Mouse (Mus musculus) adrenal gland, postnatal 25 days (tissue): Measurements from ENCODE around the gene Itgb8. TPM values are rescaled to one million over a fixed set of nuclear protein-coding genes. Genes with fewer than 3 reads are reported as not detected.

Source experiments
- DNase-seq: peaks from one replicate; pipeline ENCODE4 v3.0.0; 2021; ENCODE audit warnings: mixed read lengths
- long read RNA-seq: library from polyadenylated mRNA; stranded (forward); transcript quantifications from one replicate; pipeline ENCODE4 v2.0.0, GENCODE M21; 2021
- total RNA-seq: library from RNA; stranded (reverse); gene quantifications from 2 replicates; pipeline ENCODE4 v1.2.3, GENCODE M21; 2021

Itgb8 gene
- 2.0 and 2.2 TPM in 2 replicates for total RNA-seq
- long read RNA-seq, result 0 reads

DNA sequence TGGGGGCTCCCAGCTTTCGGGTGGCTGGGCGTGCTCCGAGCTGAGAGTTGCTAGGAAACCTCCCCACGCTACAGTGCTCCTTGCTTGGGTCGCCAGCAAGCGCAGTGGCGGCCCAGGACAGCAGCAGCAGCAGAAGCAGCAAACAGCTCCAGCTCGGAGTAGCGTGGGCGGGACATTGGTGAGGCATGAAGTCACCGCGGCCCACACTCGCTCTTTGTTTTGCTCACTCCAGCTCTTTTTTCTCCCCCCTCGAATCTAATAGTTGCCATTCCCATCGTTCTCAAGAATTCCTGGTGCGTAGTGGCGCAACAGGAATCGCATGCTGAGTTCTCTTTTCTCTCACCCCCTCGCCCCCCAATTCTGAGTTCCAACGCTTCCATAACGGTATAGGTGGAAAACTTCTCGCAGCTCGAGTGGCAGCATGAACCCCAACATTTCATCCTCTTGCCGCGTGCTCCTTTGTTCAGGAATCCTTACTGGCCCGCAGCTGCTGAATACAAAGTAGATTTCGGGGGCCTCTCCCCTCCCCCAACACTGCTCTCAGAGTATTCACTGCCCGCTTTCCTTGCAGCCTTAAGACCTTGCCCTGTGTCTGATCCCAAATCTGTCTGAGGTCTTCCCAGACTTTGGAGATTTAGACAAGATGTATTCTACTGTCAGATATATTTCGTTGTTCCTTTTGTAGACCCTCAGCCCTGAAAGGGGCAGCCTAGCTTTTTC is at the start of gene Itgb8:
Gene Itgb8 (minus strand): TSS at position 107 of the 720 bp plus-strand sequence.
- DNase-seq, result peak; percentile 77

- no peak for DNase-seq
These were observed 37.7 kb upstream of the Itgb8 start for GRCm38 (mm10) chr12:119276282-119276681.

DNA sequence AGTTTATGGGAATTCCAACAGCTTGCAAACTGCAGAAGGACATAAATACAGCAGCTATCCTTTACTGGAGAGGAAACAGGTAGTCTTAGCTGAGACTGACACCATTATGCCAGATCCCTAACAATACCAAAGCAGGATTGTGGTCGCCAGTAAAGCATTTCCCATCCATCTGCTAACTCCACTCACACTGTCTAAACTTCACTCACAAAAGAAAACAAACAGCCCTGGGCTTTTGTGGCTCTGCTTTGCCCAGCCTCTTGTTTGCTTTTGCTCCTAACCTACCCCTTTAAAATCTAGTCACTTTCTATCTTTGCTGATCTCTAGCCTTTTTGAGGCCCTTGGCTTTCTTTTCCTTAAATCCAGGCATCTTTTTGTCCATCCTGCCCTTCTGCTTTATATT is 35.0 kb upstream of the Itgb8 start:
- DNase-seq, result no peak

- DNase-seq, result no peak
These were observed 33.4 kb upstream of the Itgb8 start for GRCm38 (mm10) chr12:119271964-119272363.

GRCm38 (mm10) chr12:119270036-119270435 is 31.4 kb upstream of the Itgb8 start:
- no peak for DNase-seq

GRCm38 (mm10) chr12:119268723-119269122 is 30.1 kb upstream of the Itgb8 start:
- DNase-seq, result no peak

DNA sequence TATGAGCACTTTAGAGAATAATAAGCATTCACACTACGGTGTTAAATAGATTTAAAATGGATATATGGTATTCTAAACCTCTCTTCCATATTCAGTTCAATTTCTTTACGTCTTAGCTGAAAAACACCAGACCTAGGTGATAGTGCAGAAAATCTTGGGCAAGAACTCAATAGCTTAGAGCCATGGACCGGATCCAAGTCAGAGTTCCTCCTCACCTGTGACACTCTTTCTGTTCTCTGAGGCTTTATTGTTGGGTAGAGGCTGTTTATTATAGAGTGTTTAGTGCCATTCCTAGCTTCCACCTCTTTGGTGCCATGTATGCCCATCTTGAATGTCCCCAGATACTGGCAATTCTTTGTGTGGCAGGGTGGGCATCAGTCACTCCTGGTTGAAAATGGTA is 25.9 kb upstream of the Itgb8 start:
- no peak for DNase-seq

DNA sequence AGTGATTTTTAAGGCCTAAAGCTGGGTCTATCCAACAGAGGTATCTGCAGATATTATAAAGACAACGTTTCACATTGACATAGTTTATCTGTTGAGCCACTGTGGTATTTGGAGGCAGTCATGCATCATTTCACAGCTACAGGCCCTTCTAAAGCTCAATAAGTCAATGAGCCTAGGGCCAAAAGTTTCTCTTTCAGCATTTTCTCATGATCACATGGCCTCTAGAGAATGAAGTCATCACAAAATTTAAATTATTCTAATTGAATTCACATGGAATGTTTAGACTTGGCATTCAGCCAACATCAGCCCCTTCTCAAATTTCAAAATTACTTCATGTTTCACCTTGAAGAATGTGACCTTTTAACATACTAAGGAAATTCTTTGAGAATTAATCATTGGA is 10.0 kb upstream of the Itgb8 start:
- no peak for DNase-seq

- no peak for DNase-seq
These were observed 2.5 kb upstream of the Itgb8 start for GRCm38 (mm10) chr12:119241071-119241470.

DNA sequence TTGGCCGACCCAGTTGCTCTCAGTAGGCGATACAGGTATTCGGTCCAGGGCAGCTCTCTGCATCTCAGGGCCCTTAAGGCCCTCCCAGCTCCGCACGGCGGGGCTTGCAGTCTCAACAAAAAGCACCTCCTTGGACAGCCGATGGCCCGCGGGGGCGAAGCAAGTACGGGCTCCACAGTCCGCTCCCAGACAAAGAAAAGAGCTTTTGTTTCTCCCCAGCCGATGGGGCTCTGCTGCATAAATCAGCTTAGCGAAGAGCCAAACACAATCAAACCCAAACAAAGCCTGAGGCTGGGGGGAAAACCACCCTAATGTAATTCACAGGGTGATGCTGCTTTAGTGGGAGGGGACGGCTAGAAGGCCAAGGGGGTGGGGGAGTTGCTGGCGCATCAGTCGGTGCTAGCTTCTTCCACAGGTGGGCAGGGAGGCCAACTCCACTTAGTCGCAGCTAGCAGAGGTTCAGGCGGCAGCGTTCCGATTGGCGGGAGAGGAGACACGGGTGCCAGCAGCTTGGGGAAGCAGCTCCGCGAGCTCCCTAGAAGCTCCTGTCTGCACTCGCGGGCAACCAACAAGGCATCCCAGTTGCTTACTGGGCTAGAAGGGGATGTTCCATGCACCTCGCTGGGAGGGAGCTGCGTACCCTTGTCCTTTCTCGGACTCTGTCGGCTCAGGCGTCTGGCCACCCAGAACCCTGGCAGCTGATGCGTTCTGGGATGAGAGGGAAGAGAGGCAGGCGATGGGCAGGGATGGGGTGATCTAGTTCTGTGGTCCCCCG is 494 bp downstream of the Itgb8 start:
- DNase-seq, result peak; percentile 59

DNA sequence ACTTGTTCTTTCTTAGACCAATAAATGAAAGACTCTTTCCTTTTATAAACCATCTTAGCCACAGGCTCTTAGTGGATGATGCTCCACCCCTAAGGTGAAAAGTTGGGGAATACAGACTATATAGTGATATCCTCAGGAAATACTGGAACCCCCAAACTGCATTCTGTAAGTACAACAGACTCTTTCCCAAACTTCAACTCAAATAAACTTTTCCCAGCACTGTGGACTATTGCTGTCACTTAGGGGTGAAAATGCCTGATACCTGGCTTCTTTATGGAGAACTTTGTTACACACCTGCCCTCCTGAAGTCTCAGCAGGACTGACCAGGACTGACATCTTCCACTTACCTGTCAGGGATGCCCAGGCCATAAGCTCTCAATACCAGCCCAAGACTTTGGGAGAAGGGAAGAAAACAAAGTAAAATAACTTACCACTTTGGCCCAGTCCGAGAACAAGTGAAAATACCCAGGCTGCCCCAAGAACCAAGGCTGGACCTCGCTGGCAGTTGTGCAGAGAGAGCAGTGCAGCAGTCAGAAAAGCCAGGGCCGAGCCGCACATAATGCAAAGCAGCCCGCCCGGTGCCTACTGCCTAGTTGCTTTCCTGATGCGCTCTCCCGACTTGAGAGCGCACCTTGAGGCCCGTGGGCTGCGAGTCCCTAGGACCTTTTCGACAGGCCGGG is 1.2 kb downstream of the Itgb8 start:
- DNase-seq, result no peak

GRCm38 (mm10) chr12:119231831-119232230 is 6.8 kb downstream of the Itgb8 start:
- no peak for DNase-seq

DNA sequence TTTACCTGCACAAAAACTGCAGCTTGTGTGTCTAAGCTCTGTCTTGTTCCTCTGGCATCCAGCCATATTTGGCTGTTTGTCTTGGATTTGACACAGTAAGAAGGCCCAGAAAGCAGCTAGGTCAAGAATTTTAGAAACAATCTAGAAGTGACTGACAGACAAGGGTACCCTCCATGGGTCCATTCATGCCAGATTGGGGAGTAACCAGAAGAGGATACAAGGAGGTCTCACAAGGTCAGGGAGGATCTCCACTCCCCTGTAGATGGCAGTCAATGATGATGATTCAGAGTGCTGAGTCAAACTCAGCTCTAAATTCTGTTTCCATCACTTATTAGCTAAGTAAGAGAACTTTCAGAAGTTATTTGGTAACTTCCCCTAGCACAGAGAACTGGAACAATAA is 8.2 kb downstream of the Itgb8 start:
- DNase-seq, result no peak

DNA sequence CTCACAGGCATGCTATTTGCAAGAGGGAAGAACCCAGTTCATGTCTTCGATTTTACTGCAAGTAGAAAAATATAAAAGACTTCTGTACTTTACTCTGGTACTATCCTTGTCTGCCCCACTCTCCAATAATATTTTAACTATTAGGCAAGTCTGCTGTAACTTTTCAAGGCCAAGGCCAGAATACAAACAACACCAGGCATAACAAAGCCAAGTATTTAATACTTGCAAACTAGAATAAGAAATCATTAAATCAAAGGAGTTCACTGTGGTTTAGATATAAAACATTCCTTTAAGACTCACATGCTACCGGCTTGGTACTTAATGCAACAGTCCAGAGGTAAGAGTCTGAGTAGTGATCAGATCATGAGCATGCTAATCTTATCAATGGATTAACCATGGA is 9.0 kb downstream of the Itgb8 start:
- DNase-seq, result no peak

DNA sequence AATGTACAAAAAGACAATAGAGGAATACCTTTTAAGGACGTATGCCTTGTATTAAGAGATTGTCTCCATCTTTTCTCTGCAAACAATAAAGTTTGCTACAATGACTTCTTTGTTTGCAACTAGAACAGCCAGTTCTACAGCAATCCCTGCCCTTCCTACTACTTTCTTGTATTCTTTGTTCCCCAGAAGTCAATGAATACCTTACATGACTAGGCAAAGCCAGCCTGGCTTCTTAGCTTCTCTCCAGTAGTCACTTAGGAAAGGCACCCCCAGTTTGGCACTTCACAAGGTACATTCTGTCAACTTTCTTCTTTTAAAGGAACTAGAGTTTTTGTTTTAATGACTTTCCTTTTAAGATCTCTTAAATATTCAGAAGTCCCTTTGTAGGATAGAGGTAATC is 10.7 kb downstream of the Itgb8 start:
- DNase-seq, result no peak

DNA sequence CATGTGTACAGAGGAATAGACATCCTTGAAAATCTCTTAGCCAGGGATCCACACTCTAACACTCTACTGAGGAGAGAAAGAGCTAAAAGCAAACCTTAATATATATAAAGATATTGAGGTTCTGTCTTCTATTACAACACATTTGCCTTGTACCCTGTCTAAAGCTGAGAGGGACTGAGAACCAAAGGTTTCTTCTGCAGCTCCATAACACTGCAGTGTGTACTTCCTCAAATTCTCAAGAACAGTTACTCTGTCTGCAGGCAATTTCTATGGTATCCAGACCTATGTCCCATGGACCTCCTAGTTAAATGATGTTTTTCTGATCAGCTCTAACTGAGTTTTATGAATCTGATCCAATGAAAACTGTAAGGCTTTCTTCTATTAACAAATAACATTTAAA is 13.9 kb downstream of the Itgb8 start:
- no peak for DNase-seq

DNA sequence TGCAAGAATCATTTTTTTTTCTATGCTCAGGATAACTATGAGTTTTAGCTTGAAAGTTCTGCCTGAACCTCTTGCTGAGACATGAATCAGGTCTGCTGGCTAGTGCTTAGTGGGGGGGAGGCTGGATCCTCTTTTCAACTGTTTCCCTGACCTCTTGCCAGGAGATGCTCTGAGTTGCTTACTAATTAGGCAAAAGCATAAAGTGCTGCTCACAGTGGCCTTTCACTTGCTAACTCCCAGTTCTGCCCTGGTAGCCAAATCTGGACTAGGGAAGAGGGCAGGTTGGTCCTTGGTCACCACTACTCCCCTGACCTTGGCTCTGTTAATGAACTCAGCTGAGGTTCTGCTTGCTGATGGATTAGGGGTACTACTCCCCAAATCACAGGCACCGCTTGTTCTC is 19.2 kb downstream of the Itgb8 start:
- DNase-seq, result no peak

- no peak for DNase-seq
These were observed 20.8 kb downstream of the Itgb8 start for GRCm38 (mm10) chr12:119217700-119218265.

DNA sequence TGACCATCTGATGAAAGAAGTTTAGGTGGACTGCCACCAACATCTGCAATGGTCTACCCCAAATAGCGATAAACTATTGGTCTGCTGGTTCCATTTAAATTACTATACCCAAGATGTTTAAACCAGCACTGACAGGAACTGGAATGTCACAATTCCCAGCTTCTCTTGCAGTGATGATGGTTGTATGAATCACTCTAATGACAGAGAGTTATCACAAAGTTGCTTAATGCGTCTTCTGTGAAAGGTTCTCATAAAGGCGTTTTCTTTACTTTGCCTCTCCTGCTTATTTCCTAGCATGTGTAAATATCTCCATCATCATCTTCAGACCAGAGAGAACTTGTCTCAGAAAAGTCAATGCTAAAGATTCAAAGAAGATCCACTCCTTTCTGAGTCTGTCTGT is 23.4 kb downstream of the Itgb8 start:
- no peak for DNase-seq

GRCm38 (mm10) chr12:119211533-119211932 is 27.1 kb downstream of the Itgb8 start:
- DNase-seq, result no peak

DNA sequence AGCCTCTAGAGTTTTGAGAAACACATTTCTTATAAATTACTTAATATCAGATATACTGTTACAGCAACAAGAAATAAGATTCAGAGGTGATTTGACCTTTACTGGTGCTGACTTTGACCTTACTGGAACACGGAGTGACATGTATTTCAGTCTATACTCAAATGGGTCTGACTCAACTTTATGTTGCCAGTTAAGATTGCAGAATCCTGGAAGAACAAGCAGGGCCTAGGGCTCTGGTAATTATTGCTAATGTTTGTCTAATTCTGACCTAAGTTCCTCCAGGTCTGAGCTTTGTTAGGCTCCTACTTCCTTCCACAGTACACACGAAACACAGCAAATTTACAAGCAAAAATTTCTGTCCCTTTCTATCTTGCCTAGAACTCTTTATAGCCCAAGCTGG is 28.0 kb downstream of the Itgb8 start:
- DNase-seq, result no peak

GRCm38 (mm10) chr12:119210073-119210425 is 28.6 kb downstream of the Itgb8 start:
- no peak for DNase-seq
